Mouse (Mus musculus) cerebellum, adult 2 months (tissue): ENCODE measurements around the gene Mlxip. TPM values are rescaled to one million over a fixed set of nuclear protein-coding genes. Genes with fewer than 3 reads are reported as not detected.
A peak's percentile ranks its signal among the peaks of the same experiment; 100 is the strongest.

ENCODE experiments used
- DNase-seq, 2 experiments: peaks; one replicate each; pipeline ENCODE4 v3.0.0; 2021
- H3K27ac ChIP-seq: fragments of 200-500 bp; 2 replicates; pipeline ENCODE4 v1.5.1; 2012; ENCODE audit warnings: low read length, control low read depth, inconsistent platforms; ENCODE audit not compliant: insufficient read depth
- H3K27me3 ChIP-seq: fragments of 200-500 bp; 2 replicates; pipeline ENCODE4 v1.6.1; 2012; ENCODE audit warnings: inconsistent platforms, mild to moderate bottlenecking, low read length, moderate library complexity; ENCODE audit not compliant: control insufficient read depth, insufficient read depth
- H3K4me1 ChIP-seq: fragments of 200-500 bp; 2 replicates; pipeline ENCODE4 v1.6.1; 2011; ENCODE audit warnings: low read length; ENCODE audit not compliant: control insufficient read depth, insufficient read depth
- H3K4me3 ChIP-seq: fragments of 200-500 bp; replicated peaks from 2 replicates; pipeline ENCODE3; 2011; ENCODE audit warnings: mild to moderate bottlenecking, low read depth, low read length, control low read depth; ENCODE audit not compliant: insufficient read depth
- CTCF ChIP-seq: fragments of 200-500 bp; IDR thresholded peaks from 2 replicates; pipeline ENCODE4 v1.5.1; 2011; ENCODE audit warnings: low read depth, mild to moderate bottlenecking, control low read depth, low read length, moderate library complexity, borderline replicate concordance; ENCODE audit not compliant: insufficient read depth
- POLR2A ChIP-seq: fragments of 200-500 bp; IDR thresholded peaks from 2 replicates; pipeline ENCODE4 v1.6.1; 2011; ENCODE audit warnings: low read length, control low read depth, borderline replicate concordance; ENCODE audit not compliant: insufficient read depth
- WGBS: fragments of 180-500 bp; shearing (Covaris S2); methylation state at CpG from one replicate; pipeline ENCODE4 v1.1.7; 2018; 5-methylcytosine and 5-hydroxymethylcytosine counted together
- polyA plus RNA-seq: library from polyadenylated mRNA; depleted of rRNA; stranded (reverse); fragments of >200 nt; gene quantifications from 2 replicates; pipeline ENCODE4 v1.2.3, GENCODE M21; 2012

Gene Mlxip
- polyA plus RNA-seq, 1 experiment, result 21.7 TPM

DNA sequence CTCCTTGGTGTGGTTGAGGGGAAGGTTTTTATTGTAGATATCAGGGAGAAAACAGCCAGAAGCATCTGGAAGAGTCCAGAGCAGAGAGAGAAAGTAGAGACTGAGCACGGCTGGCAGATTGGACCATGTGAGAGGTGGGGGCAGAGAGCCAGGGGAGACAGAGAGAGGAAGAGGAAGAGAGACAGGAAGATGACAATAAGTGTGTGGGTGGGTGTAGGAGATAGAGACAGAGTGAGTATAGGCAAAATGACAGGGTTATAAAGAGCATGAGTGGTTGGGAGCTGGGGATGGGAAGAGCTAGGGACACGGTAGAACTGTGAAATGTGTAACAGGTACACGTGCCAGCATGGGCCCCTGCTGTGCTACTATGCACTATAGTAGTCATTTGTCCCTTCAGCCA, 6.1 kb upstream of the Mlxip start:
- H3K4me1 ChIP-seq, result no peaks in the 10 kb centered on the region
- H3K4me3 ChIP-seq, result no peak overlapping the region
- no peaks in the 10 kb centered on the region; the same call in 1 of the 2 replicates for H3K27me3 ChIP-seq
- no peak for DNase-seq
- 27% methylated on average over 3 of the region's 3 CpGs for WGBS
- no peak for TF ChIP-seq POLR2A
- no peak overlapping the region for H3K27ac ChIP-seq

DNA sequence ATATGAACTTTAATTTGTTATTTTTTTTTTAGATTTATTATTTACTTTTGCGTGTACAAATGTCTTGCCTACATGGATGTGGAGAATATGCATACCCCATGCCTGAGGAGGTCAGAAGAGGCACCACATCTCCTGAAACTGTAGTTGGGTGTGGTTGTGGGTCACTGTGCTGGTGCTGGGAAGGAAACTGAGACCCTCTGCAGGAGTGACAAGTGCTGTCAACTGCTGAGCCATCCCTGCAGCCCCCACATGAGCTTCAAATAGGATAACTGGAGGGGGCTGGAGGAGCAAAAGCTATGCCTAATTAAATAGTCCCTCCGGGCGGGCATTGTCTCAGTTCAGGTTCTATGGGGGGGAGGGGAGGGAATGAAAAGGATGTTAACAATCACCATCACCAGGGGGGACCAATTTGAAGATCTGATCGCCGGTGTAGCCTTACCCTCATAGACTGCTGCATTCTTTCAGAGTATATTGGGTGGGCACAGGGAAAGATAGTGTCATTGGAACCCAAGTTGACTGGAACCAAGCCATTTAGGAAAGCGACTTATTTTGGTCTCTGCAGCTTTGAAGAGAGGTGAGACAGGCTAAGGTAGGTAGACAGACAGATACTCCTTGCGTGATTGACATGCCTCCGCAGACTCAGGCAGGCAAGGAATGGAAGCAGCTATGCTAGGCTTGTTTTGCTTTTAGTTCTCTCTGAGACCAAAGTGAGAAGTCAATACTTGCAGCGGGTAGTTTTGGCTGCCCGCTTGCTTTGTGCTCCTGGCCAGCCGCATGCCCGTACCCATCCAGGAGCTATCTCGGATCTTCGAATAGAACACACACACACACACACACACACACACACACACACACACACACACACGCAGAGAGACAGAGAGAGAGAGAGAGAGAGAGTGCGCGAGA, 3.8 kb upstream of the Mlxip start:
- TF ChIP-seq POLR2A, result no peak
- no peak for TF ChIP-seq CTCF
- Histone ChIP-seq H3K27me3 (no peaks in the 10 kb centered on the region; the same call in 1 of the 2 replicates), H3K27ac (no peak overlapping the region), H3K4me1 (peaks cover 5% of the 10 kb centered on the region; the same call in 1 of the 2 replicates), H3K4me3 (peak overlapping the region; percentile 58)
- no peak for DNase-seq
- 7% methylated on average over 16 of the region's 17 CpGs for WGBS

DNA sequence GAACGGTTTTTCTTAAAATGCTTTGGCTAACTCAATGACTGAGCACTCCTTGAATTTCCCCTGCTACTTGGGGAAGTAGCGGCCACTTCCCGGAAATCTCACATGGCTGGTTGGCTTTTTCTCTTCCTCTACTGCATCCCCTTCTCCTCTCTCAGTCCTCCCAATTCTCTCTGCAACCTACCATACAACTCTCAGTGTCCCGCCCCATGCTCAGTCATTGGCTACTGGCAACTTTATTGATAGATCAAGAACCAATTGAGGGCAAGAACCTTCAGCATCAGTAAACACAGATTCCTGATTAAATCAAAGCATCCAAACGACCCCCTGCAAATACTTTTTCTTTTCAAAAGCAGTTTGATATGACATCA, 3.2 kb upstream of the Mlxip start:
- H3K27ac ChIP-seq, result no peak overlapping the region
- peak overlapping the region; percentile 58 for H3K4me3 ChIP-seq
- 7% methylated on average over 5 of the region's 5 CpGs for WGBS
- no peak for TF ChIP-seq POLR2A
- TF ChIP-seq CTCF, result no peak
- no peaks in the 10 kb centered on the region for H3K27me3 ChIP-seq
- H3K4me1 ChIP-seq, result peaks cover 5% of the 10 kb centered on the region; the same call in 1 of the 2 replicates
- peak; percentile 53 to 55 for DNase-seq

DNA sequence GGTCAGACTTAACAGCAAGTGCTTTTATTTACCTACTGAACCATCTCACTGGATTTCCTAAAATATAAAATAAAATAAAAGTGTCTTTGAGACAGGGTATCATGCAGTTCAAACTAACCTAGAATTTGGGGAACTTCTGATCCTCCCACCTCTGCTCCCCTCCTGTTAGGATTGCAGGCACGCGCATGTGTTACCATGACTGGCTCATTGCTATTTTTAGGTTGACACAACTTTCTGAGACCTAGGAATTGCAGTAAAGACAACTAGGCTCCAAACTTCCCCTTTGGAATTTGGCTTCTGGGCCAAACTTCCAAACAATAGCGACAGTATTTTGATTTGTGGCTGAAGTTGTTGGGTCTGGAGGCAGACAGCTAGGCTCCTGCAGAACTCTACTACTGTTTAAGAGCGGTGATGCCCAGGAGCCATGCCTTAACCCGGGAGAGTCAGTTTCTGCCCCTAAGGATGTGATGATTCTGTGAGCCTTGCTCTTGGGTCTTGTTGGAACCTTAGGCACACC, 754 bp upstream of the Mlxip start:
- Histone ChIP-seq H3K4me1 (peaks cover 8% of the 10 kb centered on the region; the same call in 1 of the 2 replicates), H3K27ac (peak overlapping the region; percentile 25; the same call in 1 of the 2 replicates), H3K4me3 (peak overlapping the region; percentile 99), H3K27me3 (no peaks in the 10 kb centered on the region)
- DNase-seq, result no peak
- no peak for TF ChIP-seq POLR2A
- TF ChIP-seq CTCF, result no peak
- WGBS, result 22% methylated on average over 5 of the region's 5 CpGs

DNA sequence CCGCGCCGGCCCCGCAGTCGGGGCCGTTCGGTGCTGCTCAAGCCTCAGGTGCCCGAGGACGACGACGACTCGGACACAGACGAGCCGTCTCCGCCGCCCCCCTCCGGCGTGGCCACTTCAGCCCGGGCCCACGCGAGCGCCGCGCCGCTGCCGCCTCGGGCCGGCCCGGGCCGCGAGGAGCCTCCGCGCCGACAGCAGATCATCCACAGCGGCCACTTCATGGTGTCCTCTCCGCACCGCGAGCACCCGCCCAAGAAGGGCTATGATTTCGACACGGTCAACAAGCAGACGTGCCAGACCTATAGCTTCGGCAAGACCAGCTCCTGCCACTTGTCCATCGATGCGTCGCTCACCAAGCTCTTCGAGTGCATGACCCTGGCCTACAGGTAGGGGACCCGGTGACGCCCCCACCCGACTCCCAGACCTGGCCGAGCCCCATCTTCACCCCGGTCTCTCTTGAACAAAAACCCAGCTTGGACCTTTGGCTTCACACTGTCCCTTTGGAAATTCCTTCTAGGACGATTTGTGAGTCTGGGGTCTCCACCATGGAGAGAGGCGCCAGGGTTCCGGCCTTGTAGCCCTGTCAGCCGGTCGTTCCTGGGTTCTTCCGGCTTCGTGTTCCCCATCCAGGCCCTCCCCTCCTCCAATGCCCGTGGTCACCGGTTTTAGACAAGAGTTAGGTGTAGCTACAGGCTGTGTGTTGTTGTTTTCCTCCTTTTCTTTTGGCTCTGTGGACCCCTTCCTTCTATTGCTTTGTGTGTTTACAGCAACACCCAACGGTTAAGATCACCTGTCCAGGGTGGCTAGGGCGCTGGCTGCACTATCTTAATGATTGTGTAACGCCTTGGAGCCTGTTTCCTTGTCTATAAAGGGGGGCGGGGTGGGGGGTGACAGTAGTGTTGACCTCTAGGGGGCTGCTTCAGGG, 621 bp downstream of the Mlxip start:
- H3K4me3 ChIP-seq, result peak overlapping the region; percentile 99
- no peaks in the 10 kb centered on the region for H3K27me3 ChIP-seq
- DNase-seq, result peak in 1 of 2 experiments; percentile 46
- under 1% methylated on average over 65 of the region's 65 CpGs for WGBS
- no peak for TF ChIP-seq POLR2A
- TF ChIP-seq CTCF, result no peak
- H3K4me1 ChIP-seq, result peaks cover 8% of the 10 kb centered on the region; the same call in 1 of the 2 replicates
- H3K27ac ChIP-seq, result peak overlapping the region; percentile 70

DNA sequence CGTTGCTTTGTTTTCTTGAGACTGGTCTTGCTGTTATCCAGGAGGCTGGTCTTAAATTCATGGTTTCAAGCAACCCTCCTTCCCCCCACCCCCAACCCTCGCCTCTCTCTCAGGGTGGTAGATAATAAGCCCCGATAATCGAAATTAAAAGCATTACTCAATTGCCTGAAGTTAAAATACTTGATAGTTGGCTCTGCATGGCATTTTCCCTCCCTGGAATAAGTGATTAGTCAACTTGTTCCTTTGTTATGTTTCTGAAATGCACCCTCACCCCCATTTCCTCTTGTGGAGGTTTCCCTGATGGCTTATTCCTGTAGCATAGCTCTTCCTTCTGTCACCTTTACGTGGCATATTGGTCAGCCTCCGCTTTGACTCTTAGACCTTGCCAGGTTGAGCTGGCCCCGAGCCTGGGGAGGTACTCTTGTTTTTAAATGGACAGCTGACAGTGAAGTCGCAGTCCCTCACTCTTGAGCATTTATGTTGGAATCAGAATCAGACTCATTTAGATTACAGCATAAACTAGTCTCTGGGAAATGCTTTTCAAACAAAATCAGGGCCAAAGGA, 2.4 kb downstream of the Mlxip start:
- Histone ChIP-seq H3K4me1 (peaks cover 10% of the 10 kb centered on the region), H3K4me3 (peak overlapping the region; percentile 99), H3K27ac (peak overlapping the region; percentile 28; the same call in 1 of the 2 replicates), H3K27me3 (no peaks in the 10 kb centered on the region)
- 7% methylated on average over 8 of the region's 8 CpGs for WGBS
- TF ChIP-seq CTCF (no peak), POLR2A (no peak)
- DNase-seq, result peak; percentile 74 to 84

DNA sequence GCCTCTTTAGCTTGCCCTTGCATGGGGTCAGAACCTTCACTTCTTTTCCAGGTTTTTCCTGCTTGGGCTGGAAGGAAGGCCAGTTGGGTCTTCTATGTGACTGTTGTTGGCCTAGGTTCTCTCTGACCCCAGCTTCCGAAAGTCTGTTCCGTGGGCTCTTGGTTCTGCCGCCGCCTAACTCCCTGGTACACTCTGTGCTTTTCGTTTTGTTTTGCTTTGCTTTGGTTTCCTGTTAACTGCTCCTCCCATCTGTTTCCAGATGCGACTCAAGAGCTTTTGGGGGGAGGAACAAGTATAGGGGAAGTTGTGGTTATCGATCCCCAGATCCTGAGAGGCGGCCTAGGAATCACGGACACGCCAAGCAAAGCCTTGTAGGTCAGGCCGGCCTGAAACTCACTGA, 3.2 kb downstream of the Mlxip start:
- peak overlapping the region; percentile 34 for H3K4me3 ChIP-seq
- no peak for TF ChIP-seq POLR2A
- no peak for TF ChIP-seq CTCF
- H3K27ac ChIP-seq, result peak overlapping the region; percentile 68
- DNase-seq, result no peak
- WGBS, result 65% methylated on average over 11 of the region's 11 CpGs
- H3K27me3 ChIP-seq, result no peaks in the 10 kb centered on the region
- H3K4me1 ChIP-seq, result peaks cover 10% of the 10 kb centered on the region
